Mouse (Mus musculus): ENCODE data around the gene Ccdc169.

The Ccdc169 gene

DNA sequence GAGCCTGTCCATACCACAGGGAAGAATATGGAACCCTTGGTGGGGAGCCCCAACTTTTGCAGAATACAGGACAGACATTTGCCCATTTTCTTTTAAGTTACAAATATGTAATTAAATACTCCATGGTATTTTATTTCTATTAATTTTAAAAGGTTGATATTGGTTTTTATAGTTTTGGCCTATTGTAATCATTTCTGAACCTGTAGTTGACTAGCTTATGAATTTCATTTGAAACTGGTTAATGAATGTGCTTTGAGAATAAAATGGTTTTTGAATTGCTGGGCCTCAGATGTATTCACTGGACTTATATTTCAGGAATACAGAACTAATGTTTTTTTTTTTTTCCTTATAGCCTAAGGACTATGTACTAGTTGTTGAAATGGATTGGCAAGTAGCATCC, at the start of gene Ccdc169:
Ccdc169 (plus strand) TSS at position 301 of the 400 bp plus-strand sequence.
- DNase-seq (ENCODE audit: low read depth in 2 of 2, low spot score in 2 of 2), result no peak

DNA sequence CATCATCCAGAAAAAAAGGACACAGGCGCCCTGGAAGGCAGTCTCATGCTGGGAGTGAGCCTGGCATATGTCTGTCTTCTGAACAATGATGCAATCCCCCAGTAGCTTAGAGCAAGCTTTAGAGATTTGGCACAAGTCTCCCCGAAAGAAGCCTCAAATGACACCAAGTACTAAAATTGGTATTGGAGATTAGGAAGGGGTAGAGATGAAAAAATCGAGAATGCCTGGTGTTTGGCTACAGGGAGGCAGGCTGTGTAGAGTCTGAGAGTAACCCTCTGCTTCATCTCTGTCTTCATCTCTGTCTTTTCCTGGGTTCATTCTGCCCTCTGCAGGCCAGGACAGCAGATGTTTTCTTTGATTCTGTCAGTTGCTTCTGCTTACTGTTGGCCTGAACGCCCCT, 49.8 kb upstream of the Ccdc169 start:
- DNase-seq (ENCODE audit: low read depth in 2 of 2, low spot score in 2 of 2), result no peak

GRCm38 (mm10) chr3:55088359-55088758, 48.8 kb upstream of the Ccdc169 start:
- no peak for DNase-seq (ENCODE audit: low read depth in 2 of 2, low spot score in 2 of 2)

DNA sequence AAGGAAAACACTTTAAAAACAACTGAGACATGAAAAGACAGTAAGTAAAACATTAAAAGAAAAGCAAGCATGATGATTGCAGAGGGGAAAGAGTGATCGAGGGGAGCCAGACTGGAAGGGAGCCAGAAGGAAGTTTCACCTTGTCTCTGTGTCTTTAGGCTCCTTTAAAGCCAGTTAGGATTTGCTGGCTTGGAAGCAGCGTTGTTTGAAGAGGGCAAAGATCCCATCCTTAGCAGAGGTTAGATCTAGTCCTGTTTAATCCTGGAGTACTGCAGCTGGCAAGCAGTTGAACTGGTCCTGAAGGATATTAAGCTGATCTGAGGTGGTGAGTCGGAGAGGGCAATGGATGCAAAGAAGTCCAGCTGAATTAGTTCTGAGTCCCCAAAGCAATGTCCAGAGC, 48.3 kb upstream of the Ccdc169 start:
- DNase-seq (ENCODE audit: low read depth in 2 of 2, low spot score in 2 of 2), result no peak

DNA sequence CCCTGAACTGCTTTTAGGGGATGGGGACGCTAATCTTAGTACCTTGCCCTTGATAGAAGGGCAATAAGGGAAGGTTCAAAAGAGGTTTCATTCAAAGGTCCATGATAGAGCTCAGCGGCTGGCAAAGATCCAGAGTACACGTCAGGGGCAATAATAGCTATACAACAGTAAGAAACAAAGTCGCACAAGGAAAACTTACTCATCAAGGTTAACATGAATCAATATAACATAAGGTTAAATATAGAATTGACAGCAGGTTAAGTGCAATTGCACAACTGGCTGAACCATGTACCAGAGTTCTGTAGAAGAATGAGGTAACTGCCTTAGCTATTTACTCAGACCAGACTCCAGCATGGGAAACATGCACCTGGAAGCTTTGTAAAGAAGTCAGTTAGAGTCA, 47.8 kb upstream of the Ccdc169 start:
- DNase-seq (ENCODE audit: low read depth in 2 of 2, low spot score in 2 of 2), result no peak

DNA sequence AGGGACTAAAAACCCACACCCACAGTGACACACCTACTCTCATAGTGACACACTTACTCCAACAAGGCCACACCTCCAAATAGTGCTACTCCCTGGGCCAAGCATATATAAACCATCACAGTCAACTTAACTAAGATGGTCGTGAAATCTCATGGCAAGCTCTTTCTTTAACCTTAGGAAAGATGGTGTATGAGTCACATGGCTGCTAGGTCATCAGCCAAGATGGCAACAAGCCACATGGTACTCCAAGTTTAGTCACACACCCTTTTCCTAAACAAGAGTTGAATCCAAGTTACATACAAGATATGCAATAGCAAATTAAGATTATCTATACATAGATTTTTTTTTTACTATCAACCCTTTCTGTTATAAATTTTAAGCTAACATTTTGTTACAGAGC, 44.0 kb upstream of the Ccdc169 start:
- DNase-seq (ENCODE audit: low read depth in 2 of 2, low spot score in 2 of 2), result no peak

DNA sequence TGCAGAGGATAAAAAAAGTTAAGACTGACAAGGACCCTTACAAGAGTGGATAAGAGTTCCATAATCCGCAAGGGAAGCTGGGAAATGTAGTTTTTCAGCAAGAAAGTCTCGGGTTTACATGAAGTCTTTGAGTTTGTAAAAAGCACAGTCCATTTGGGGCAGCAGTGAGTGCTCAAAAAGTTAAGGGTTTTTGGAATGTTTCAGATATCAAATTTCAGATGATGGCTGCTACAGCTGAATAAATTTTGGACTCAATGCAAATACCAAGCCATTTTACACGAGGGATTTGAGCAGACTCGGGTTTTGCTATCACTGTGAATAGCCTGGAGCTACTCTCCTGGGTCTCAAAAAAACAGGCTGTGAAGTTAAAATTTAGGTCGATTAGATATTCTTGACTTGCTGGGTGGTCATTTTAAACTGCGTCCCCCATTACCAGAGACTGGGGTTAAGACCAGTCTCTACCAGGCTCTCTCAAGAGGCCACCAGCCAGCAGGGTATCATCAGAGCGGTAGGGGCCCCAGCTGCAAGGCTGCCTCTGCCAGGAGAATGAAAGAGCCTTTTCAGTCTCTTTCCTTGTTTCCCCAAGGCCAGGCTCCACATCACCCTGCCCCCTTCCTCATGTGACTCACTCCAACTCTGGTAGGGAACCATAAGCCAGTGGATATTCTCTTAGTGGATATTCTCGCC, 41.0 kb upstream of the Ccdc169 start:
- no peak for DNase-seq (ENCODE audit: low read depth in 2 of 2, low spot score in 2 of 2)

GRCm38 (mm10) chr3:55096655-55097005, 40.5 kb upstream of the Ccdc169 start:
- no peak for DNase-seq (ENCODE audit: low read depth in 2 of 2, low spot score in 2 of 2)

DNA sequence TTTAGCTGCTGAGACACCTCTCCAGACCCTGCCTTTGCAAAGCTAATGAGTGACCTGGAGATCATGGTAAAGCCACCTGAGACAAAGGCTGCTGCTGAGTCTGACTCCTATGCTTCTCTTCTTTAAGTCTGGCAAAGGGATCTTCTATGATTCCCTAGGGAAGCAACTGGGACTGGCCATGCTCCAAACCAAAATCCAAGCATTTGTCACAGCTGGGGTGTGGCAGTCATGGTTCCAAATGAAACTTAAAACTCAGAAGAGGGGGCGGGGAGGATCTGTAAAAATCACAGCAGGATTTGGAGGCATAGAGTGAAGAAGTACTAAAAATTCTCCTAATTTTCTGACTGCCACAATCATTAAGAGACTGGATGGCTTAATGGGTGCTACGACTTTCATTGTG, 40.0 kb upstream of the Ccdc169 start:
- DNase-seq (ENCODE audit: low read depth in 2 of 2, low spot score in 2 of 2), result no peak

- no peak for DNase-seq (ENCODE audit: low read depth in 2 of 2, low spot score in 2 of 2)
Measured at GRCm38 (mm10) chr3:55098014-55098413, 39.1 kb upstream of the Ccdc169 start.

GRCm38 (mm10) chr3:55098990-55099389, 38.1 kb upstream of the Ccdc169 start:
- no peak for DNase-seq (ENCODE audit: low read depth in 2 of 2, low spot score in 2 of 2)

GRCm38 (mm10) chr3:55101092-55101491, 36.0 kb upstream of the Ccdc169 start:
- DNase-seq (ENCODE audit: low read depth in 2 of 2, low spot score in 2 of 2), result no peak

DNA sequence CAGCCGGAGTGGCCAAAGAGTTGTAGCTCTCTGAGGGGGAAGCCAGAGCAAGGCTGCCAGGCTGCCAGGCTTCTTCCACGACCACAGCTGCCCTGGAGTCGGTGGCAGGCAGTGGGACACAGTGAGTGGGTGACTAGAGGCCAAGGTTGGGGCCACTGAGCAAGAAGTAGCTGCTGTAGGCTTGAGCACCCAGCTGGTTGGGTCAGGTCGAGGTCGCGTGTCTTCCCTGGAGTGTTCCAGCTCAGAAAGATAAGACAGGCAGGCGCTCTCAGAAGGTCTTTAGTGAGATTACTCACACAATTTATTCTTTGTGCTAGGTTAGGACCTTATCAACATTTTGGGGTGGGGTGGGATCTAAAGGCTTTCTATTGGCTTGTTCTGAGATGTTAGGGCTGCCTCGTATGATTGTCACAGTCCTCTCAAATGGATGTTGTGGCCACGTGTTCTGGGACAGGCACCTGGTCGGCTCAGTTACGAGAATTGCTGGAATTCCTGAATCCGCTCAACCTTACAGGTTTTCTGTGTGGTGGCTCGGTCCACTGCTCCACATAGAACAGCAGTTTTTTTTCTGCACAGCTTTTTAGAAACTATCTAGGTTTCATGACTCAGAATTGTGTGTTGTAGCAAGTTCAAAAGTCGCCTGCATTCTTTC, 31.6 kb upstream of the Ccdc169 start:
- no peak for DNase-seq (ENCODE audit: low read depth in 2 of 2, low spot score in 2 of 2)

GRCm38 (mm10) chr3:55106051-55106450, 31.1 kb upstream of the Ccdc169 start:
- DNase-seq (ENCODE audit: low read depth in 2 of 2, low spot score in 2 of 2), result no peak

GRCm38 (mm10) chr3:55109097-55109496, 28.0 kb upstream of the Ccdc169 start:
- DNase-seq (ENCODE audit: low read depth in 2 of 2, low spot score in 2 of 2), result no peak

DNA sequence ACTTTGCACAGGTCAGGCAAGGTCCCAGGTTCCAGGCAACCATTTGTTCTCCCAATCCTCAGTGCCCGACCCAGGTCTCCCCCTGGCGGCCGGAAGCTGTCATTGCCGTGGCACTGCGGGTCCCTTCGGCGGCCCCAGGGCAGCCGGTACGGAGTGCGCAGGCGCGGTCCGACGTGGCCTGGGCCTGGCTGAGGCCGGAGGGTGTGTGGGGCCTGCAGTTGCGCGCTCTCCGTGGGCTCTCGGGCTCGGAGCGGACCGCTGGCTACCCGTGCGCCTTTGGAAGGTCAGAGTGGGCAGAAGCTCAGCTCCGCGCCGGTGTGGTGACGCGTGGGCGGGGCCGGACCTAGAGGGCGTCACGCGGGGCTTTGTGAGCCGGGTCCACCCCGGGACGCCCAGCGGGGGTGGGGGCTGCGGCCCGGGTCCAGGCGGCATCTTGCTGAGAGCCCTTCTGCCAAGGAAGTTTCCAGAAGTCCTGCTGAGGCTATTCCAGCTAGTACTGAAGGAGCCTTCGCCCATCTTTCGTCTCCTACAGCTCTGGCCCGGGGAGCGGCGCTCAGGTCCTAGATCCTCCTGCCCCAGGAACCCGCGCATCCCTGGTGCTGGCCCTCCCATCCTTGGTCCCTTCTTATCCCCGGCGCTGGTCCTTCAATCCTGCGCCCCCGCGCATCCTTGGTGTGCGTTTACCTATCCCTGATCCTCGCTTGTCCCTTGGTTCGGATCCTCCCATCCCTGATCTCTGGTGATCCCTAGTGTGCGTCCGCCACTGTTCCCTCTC, 25.0 kb upstream of the Ccdc169 start, which contains the start of gene Spg20:
Spg20 (plus strand) TSS at position 174 of the 775 bp plus-strand sequence.
- DNase-seq (ENCODE audit: low read depth in 2 of 2, low spot score in 2 of 2), result peak; percentile 89 to 90

GRCm38 (mm10) chr3:55112710-55113415, 24.3 kb upstream of the Ccdc169 start:
- DNase-seq (ENCODE audit: low read depth in 2 of 2, low spot score in 2 of 2), result no peak

DNA sequence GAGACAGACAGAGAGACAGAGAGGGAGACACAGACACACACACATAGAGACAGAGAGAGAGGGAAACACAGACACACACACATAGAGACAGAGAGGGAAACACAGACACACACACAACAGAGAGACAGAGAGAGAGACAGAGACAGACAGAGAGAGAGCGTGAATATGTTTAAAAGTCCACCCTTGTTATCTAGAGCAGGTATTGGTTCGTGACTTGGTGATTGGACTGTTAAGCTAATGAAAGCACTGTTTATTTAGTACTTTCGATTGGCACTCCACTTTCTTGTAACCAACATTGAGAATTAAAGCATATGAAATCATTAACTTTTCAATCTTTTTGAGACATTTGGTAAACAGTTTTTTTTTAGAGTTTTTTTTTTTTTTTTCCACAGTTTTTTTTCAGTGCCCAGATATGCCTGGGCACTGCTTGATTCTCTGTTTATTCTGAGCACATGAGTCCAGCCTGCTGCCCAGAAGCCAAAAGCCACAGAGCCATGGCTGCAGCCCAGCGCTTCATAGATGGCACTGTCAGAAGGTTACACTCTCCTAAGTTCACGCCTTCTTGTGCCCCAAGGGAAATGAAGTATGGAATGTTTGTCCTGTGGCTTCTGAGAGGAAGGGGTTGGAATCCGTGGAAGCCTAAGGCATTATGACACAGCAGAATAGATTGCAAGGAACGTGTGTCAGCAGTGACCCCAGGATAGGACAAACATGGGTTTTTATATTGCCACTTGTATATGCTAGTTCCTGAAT, 22.6 kb upstream of the Ccdc169 start:
- DNase-seq (ENCODE audit: low read depth in 2 of 2, low spot score in 2 of 2), result no peak

DNA sequence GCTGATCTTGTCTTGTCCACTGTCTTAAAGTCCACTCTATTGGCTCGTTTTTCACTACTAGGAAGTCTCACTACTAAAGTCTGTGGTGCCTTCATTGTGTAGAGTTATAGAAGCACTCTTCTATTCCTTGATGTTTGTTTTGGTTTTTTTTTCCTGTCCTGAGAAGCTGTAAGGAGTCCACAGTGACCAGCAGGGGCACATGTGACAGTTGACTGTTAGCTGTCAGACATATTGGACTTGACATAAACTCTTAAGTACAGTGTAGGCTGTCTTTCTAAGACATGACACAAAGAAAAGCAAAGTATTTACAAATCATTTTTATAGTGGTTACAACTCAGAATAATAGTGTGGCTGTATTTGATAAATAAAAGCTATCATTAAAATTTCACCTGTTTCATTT, 22.1 kb upstream of the Ccdc169 start:
- DNase-seq (ENCODE audit: low read depth in 2 of 2, low spot score in 2 of 2), result no peak

DNA sequence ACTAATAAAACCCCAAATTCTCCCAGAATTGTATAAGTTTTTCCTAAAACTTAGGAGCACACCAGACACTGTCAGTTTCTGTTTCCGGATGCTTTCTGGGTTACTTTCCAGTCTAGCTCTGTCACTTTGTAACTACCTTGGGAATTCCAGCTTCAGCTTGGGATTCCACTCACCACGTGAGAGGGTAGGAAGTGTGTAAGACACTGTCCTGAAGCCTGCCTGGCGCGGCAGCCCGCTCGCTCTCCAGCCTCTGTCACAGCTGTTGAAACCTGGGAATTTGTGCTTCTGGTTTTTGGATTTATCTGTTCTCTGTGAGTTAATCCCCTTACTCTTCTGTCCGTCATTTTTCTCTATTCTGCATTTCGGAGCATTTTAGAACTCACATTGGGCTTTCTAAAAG, 21.1 kb upstream of the Ccdc169 start:
- DNase-seq (ENCODE audit: low read depth in 2 of 2, low spot score in 2 of 2), result no peak
